Mouse (Mus musculus) MEL (cell line): Measurements from ENCODE around the gene Snx3. TPM values are rescaled to one million over a fixed set of nuclear protein-coding genes. Genes with fewer than 3 reads are reported as not detected.

Experiments
- DNase-seq: peaks from one replicate; pipeline ENCODE4 v3.0.0; 2011; ENCODE audit warnings: low read depth, low spot score
- H3K27ac ChIP-seq: 2 replicates; pipeline ENCODE4 v1.5.1; 2012; ENCODE audit warnings: low read depth, mild to moderate bottlenecking, control low read depth, low read length, moderate library complexity; ENCODE audit not compliant: control insufficient read depth
- H3K27me3 ChIP-seq, 2 experiments: fragments of 150-350 bp in 1 of 2; sonication (generic) in 1 of 2; 2 replicates each; pipeline ENCODE4 v1.6.1; 2012; ENCODE audit warnings: low read length in 2 of 2, mild to moderate bottlenecking in 2 of 2, improper control_type of control experiment in 1 of 2, moderate library complexity in 1 of 2; ENCODE audit not compliant: insufficient read depth in 2 of 2, control insufficient read depth in 1 of 2
- H3K36me3 ChIP-seq, 2 experiments: 2 replicates each; pipeline ENCODE4 v1.6.1; 2012 to 2014; ENCODE audit warnings: low read length in 2 of 2, improper control_type of control experiment in 1 of 2, inconsistent platforms in 1 of 2, mild to moderate bottlenecking in 1 of 2; ENCODE audit not compliant: insufficient read depth in 2 of 2, control insufficient read depth in 1 of 2
- H3K4me1 ChIP-seq, 2 experiments: fragments of 150-350 bp in 1 of 2; sonication (generic) in 1 of 2; 2 replicates each; pipeline ENCODE4 v1.6.1; 2012; ENCODE audit warnings: low read length in 2 of 2, improper control_type of control experiment in 1 of 2, mild to moderate bottlenecking in 1 of 2; ENCODE audit not compliant: insufficient read depth in 2 of 2, control insufficient read depth in 1 of 2
- H3K4me3 ChIP-seq, 2 experiments: fragments of 150-350 bp in 1 of 2; sonication (generic) in 1 of 2; 2 replicates each; pipeline ENCODE4 v1.5.1; 2012; ENCODE audit warnings: low read depth in 2 of 2, low read length in 2 of 2, mild to moderate bottlenecking in 2 of 2, moderate library complexity in 2 of 2, control low read depth in 1 of 2, improper control_type of control experiment in 1 of 2; ENCODE audit not compliant: control insufficient read depth in 1 of 2, insufficient read depth in 1 of 2
- H3K79me2 ChIP-seq: 2 replicates; pipeline ENCODE4 v1.6.1; 2012; ENCODE audit warnings: mild to moderate bottlenecking, low read length, moderate library complexity; ENCODE audit not compliant: control insufficient read depth, poor library complexity, insufficient read depth
- H3K9ac ChIP-seq: 2 replicates; pipeline ENCODE4 v1.6.1; 2012; ENCODE audit warnings: low read depth, mild to moderate bottlenecking, control low read depth, low read length, moderate library complexity; ENCODE audit not compliant: control insufficient read depth, poor library complexity, severe bottlenecking
- H3K9me3 ChIP-seq: fragments of 150-350 bp; sonication (generic); replicated peaks from 2 replicates; pipeline ENCODE4 v1.6.1; 2012; ENCODE audit warnings: mild to moderate bottlenecking, low read length, improper control_type of control experiment, moderate library complexity; ENCODE audit not compliant: insufficient read depth
- BHLHE40 ChIP-seq: IDR thresholded peaks from 2 replicates; pipeline ENCODE4 v1.6.1; 2012; ENCODE audit warnings: low read depth, mild to moderate bottlenecking, inconsistent platforms, low read length, improper control_type of control experiment, borderline replicate concordance
- CHD2 ChIP-seq: IDR thresholded peaks from 2 replicates; pipeline ENCODE4 v1.6.1; 2011; ENCODE audit warnings: low read length, improper control_type of control experiment
- CTCF ChIP-seq, 3 experiments: IDR thresholded peaks in 2 of 3; conservative IDR thresholded peaks in 1 of 3; 2 replicates each; pipeline ENCODE4 v1.5.1; 2011 to 2012; ENCODE audit warnings: low read length in 3 of 3, low read depth in 2 of 3, mild to moderate bottlenecking in 2 of 3, improper control_type of control experiment in 1 of 3, inconsistent platforms in 1 of 3, mixed read lengths in 1 of 3, moderate library complexity in 1 of 3; ENCODE audit not compliant: control insufficient read depth in 1 of 3, insufficient read depth in 1 of 3, poor library complexity in 1 of 3, severe bottlenecking in 1 of 3
- E2F4 ChIP-seq: IDR thresholded peaks from 2 replicates; pipeline ENCODE4 v1.6.1; 2011; ENCODE audit warnings: low read depth, low read length, improper control_type of control experiment, borderline replicate concordance
- HCFC1 ChIP-seq: IDR thresholded peaks from 2 replicates; pipeline ENCODE4 v1.6.1; 2012; ENCODE audit warnings: low read depth, mild to moderate bottlenecking, inconsistent platforms, low read length, improper control_type of control experiment, moderate library complexity
- MAFK ChIP-seq: IDR thresholded peaks from 2 replicates; pipeline ENCODE4 v1.6.1; 2011; ENCODE audit warnings: low read depth, mild to moderate bottlenecking, low read length, improper control_type of control experiment, borderline replicate concordance
- MAZ ChIP-seq: IDR thresholded peaks from 2 replicates; pipeline ENCODE4 v1.6.1; 2012; ENCODE audit warnings: low read depth, mild to moderate bottlenecking, inconsistent platforms, low read length, improper control_type of control experiment
- MEF2A ChIP-seq: IDR thresholded peaks from 2 replicates; pipeline ENCODE4 v1.6.1; 2014; ENCODE audit warnings: low read depth, mild to moderate bottlenecking, inconsistent platforms, low read length, improper control_type of control experiment; ENCODE audit not compliant: poor library complexity, insufficient replicate concordance, severe bottlenecking; ENCODE audit errors: extremely low read depth
- POLR2A ChIP-seq, 2 experiments: IDR thresholded peaks; 2 replicates each; pipeline ENCODE4 v1.6.1; 2011 to 2012; ENCODE audit warnings: low read length in 2 of 2, mild to moderate bottlenecking in 2 of 2, control low read depth in 1 of 2, improper control_type of control experiment in 1 of 2, low read depth in 1 of 2, moderate library complexity in 1 of 2; ENCODE audit not compliant: control insufficient read depth in 1 of 2, insufficient read depth in 1 of 2, poor library complexity in 1 of 2
- POLR2AphosphoS2 ChIP-seq: IDR thresholded peaks from 2 replicates; pipeline ENCODE4 v1.6.1; 2011; ENCODE audit warnings: low read length, improper control_type of control experiment
- SIN3A ChIP-seq: IDR thresholded peaks from 2 replicates; pipeline ENCODE4 v1.6.1; 2012; ENCODE audit warnings: low read length, improper control_type of control experiment, inconsistent platforms
- SMC3 ChIP-seq: IDR thresholded peaks from 2 replicates; pipeline ENCODE4 v1.6.1; 2011; ENCODE audit warnings: low read depth, low read length, improper control_type of control experiment
- TBP ChIP-seq: IDR thresholded peaks from 2 replicates; pipeline ENCODE4 v1.8.0; 2011; ENCODE audit warnings: low read depth, low read length, improper control_type of control experiment
- UBTF ChIP-seq: IDR thresholded peaks from 2 replicates; pipeline ENCODE4 v1.6.1; 2012; ENCODE audit warnings: low read depth, mild to moderate bottlenecking, inconsistent platforms, low read length, improper control_type of control experiment, moderate library complexity, borderline replicate concordance; ENCODE audit not compliant: insufficient read depth
- USF1 ChIP-seq: IDR thresholded peaks from 2 replicates; pipeline ENCODE4 v1.6.1; 2014; ENCODE audit warnings: low read depth, mild to moderate bottlenecking, inconsistent platforms, low read length, improper control_type of control experiment, moderate library complexity
- USF2 ChIP-seq, 2 experiments: IDR thresholded peaks; 2 replicates each; pipeline ENCODE4 v1.6.1; 2011 to 2012; ENCODE audit warnings: improper control_type of control experiment in 2 of 2, low read length in 2 of 2, borderline replicate concordance in 1 of 2, inconsistent platforms in 1 of 2, low read depth in 1 of 2, mild to moderate bottlenecking in 1 of 2; ENCODE audit not compliant: insufficient read depth in 1 of 2
- ZC3H11A ChIP-seq: IDR thresholded peaks from 2 replicates; pipeline ENCODE4 v1.6.1; 2012; ENCODE audit warnings: low read depth, mild to moderate bottlenecking, inconsistent platforms, low read length, improper control_type of control experiment
- ZNF384 ChIP-seq: IDR thresholded peaks from 2 replicates; pipeline ENCODE4 v1.6.1; 2012; ENCODE audit warnings: low read depth, mild to moderate bottlenecking, inconsistent platforms, low read length, improper control_type of control experiment
- polyA plus RNA-seq, 2 experiments: library from polyadenylated mRNA; stranded (reverse) in 1 of 2; unstranded in 1 of 2; fragments of >175 nt in 1 of 2; fragments of >200 nt in 1 of 2; gene quantifications; 2 replicates each; pipeline versions ENCODE4 v1.2.1 to v1.2.4; 2012; ENCODE audit warnings: low replicate concordance in 2 of 2, low read depth in 1 of 2; ENCODE audit not compliant: insufficient read length in 2 of 2, insufficient read depth in 1 of 2, missing spikeins in 1 of 2
- total RNA-seq: library from RNA; depleted of rRNA; stranded (reverse); fragments of 300-350 nt; gene quantifications from 2 replicates; pipeline ENCODE4 v1.2.3, GENCODE M21; 2012

Gene Snx3
- total and polyA plus RNA-seq, 3 experiments = 107 to 320 TPM; not detected in 1

GRCm38 (mm10) chr10:42501775-42502348, at the start of gene Snx3 (continued):
- TF ChIP-seq USF2 (IDR thresholded peaks at IDR 0.05; ENCODE audit: borderline replicate concordance in 1 of 2, insufficient read depth in 1 of 2, low read depth in 1 of 2, low read length in 2 of 2) (no peak), CTCF (IDR thresholded peaks at IDR 0.05 in 2 of 3, conservative IDR thresholded peaks at IDR 0.05 in 1 of 3; ENCODE audit: control insufficient read depth in 1 of 3, insufficient read depth in 1 of 3, low read depth in 2 of 3, low read length in 3 of 3, poor library complexity in 1 of 3, severe bottlenecking in 1 of 3) (no peak), E2F4 (peak; percentile 60; the same call in 1 of the 2 replicates), CHD2 (no peak)
- TF ChIP-seq, all 39 proteins: peak for 16

- Histone ChIP-seq H3K27me3 (no peaks in the 10 kb centered on the region), H3K9me3 (no peaks in the 10 kb centered on the region)
- no peak for TF ChIP-seq BHLHE40
- TF ChIP-seq HCFC1 = no peak
- no peak for TF ChIP-seq USF2 (IDR thresholded peaks at IDR 0.05; ENCODE audit: borderline replicate concordance in 1 of 2, insufficient read depth in 1 of 2, low read depth in 1 of 2, low read length in 2 of 2)
- TF ChIP-seq POLR2AphosphoS2 = no peak
- TF ChIP-seq CHD2 = no peak
- no peak for TF ChIP-seq ZC3H11A
- no peak for TF ChIP-seq SMC3
- no peak for TF ChIP-seq POLR2A (IDR thresholded peaks at IDR 0.05; ENCODE audit: control insufficient read depth in 1 of 2, insufficient read depth in 1 of 2, low read depth in 1 of 2, low read length in 2 of 2, poor library complexity in 1 of 2)
- no peak for TF ChIP-seq MEF2A
- no peak for TF ChIP-seq MAFK
- TF ChIP-seq MAZ = no peak
- TF ChIP-seq USF1 = no peak
- TF ChIP-seq UBTF = no peak
- TF ChIP-seq TBP = no peak
- TF ChIP-seq, all 39 proteins: peak for 0
- Histone ChIP-seq H3K36me3 (no peaks in the 10 kb centered on the region), H3K9ac (no peak overlapping the region), H3K4me3 (no peak overlapping the region), H3K79me2 (no peaks in the 10 kb centered on the region), H3K4me1 (no peaks in the 10 kb centered on the region), H3K27ac (no peak overlapping the region)
- DNase-seq = no peak
Measured at GRCm38 (mm10) chr10:42454266-42454665, 47.6 kb upstream of the Snx3 start.

GRCm38 (mm10) chr10:42454690-42455089, 47.1 kb upstream of the Snx3 start:
- no peaks in the 10 kb centered on the region for H3K36me3 ChIP-seq
- H3K9me3 ChIP-seq = no peaks in the 10 kb centered on the region
- no peak overlapping the region for H3K27ac ChIP-seq
- no peak overlapping the region for H3K9ac ChIP-seq
- TF ChIP-seq ZNF384 (0 out of 2 replicates have a peak, but pooled peaks have one; percentile 17), CTCF (IDR thresholded peaks at IDR 0.05 in 2 of 3, conservative IDR thresholded peaks at IDR 0.05 in 1 of 3; ENCODE audit: control insufficient read depth in 1 of 3, insufficient read depth in 1 of 3, low read depth in 2 of 3, low read length in 3 of 3, poor library complexity in 1 of 3, severe bottlenecking in 1 of 3) (peak; percentile 11 to 33 (median 28); a peak in 3 of 6 replicates), SIN3A (no peak), SMC3 (peak; percentile 22; the same call in 1 of the 2 replicates)
- H3K27me3 ChIP-seq = no peaks in the 10 kb centered on the region
- DNase-seq = no peak
- no peaks in the 10 kb centered on the region for H3K79me2 ChIP-seq
- H3K4me1 ChIP-seq = no peaks in the 10 kb centered on the region
- H3K4me3 ChIP-seq = no peak overlapping the region
